Mouse (Mus musculus) MEL (cell line): Measurements from ENCODE around the gene Cnot4. TPM values are rescaled to one million over a fixed set of nuclear protein-coding genes. Genes with fewer than 3 reads are reported as not detected.

ENCODE experiments used
- DNase-seq: peaks from one replicate; pipeline ENCODE4 v3.0.0; 2011; ENCODE audit warnings: low read depth, low spot score
- H3K27ac ChIP-seq: 2 replicates; pipeline ENCODE4 v1.5.1; 2012; ENCODE audit warnings: low read depth, mild to moderate bottlenecking, control low read depth, low read length, moderate library complexity; ENCODE audit not compliant: control insufficient read depth
- H3K27me3 ChIP-seq, 2 experiments: fragments of 150-350 bp in 1 of 2; sonication (generic) in 1 of 2; 2 replicates each; pipeline ENCODE4 v1.6.1; 2012; ENCODE audit warnings: low read length in 2 of 2, mild to moderate bottlenecking in 2 of 2, improper control_type of control experiment in 1 of 2, moderate library complexity in 1 of 2; ENCODE audit not compliant: insufficient read depth in 2 of 2, control insufficient read depth in 1 of 2
- H3K36me3 ChIP-seq, 2 experiments: 2 replicates each; pipeline ENCODE4 v1.6.1; 2012 to 2014; ENCODE audit warnings: low read length in 2 of 2, improper control_type of control experiment in 1 of 2, inconsistent platforms in 1 of 2, mild to moderate bottlenecking in 1 of 2; ENCODE audit not compliant: insufficient read depth in 2 of 2, control insufficient read depth in 1 of 2
- H3K4me1 ChIP-seq, 2 experiments: fragments of 150-350 bp in 1 of 2; sonication (generic) in 1 of 2; 2 replicates each; pipeline ENCODE4 v1.6.1; 2012; ENCODE audit warnings: low read length in 2 of 2, improper control_type of control experiment in 1 of 2, mild to moderate bottlenecking in 1 of 2; ENCODE audit not compliant: insufficient read depth in 2 of 2, control insufficient read depth in 1 of 2
- H3K4me3 ChIP-seq, 2 experiments: fragments of 150-350 bp in 1 of 2; sonication (generic) in 1 of 2; 2 replicates each; pipeline ENCODE4 v1.5.1; 2012; ENCODE audit warnings: low read depth in 2 of 2, low read length in 2 of 2, mild to moderate bottlenecking in 2 of 2, moderate library complexity in 2 of 2, control low read depth in 1 of 2, improper control_type of control experiment in 1 of 2; ENCODE audit not compliant: control insufficient read depth in 1 of 2, insufficient read depth in 1 of 2
- H3K79me2 ChIP-seq: 2 replicates; pipeline ENCODE4 v1.6.1; 2012; ENCODE audit warnings: mild to moderate bottlenecking, low read length, moderate library complexity; ENCODE audit not compliant: control insufficient read depth, poor library complexity, insufficient read depth
- H3K9ac ChIP-seq: 2 replicates; pipeline ENCODE4 v1.6.1; 2012; ENCODE audit warnings: low read depth, mild to moderate bottlenecking, control low read depth, low read length, moderate library complexity; ENCODE audit not compliant: control insufficient read depth, poor library complexity, severe bottlenecking
- H3K9me3 ChIP-seq: fragments of 150-350 bp; sonication (generic); replicated peaks from 2 replicates; pipeline ENCODE4 v1.6.1; 2012; ENCODE audit warnings: mild to moderate bottlenecking, low read length, improper control_type of control experiment, moderate library complexity; ENCODE audit not compliant: insufficient read depth
- CHD1 ChIP-seq: IDR thresholded peaks from 2 replicates; pipeline ENCODE4 v1.6.1; 2012; ENCODE audit warnings: low read depth, mild to moderate bottlenecking, inconsistent platforms, low read length, improper control_type of control experiment
- ELF1 ChIP-seq: IDR thresholded peaks from 2 replicates; pipeline ENCODE4 v1.6.1; 2014; ENCODE audit warnings: low read depth, mild to moderate bottlenecking, inconsistent platforms, low read length, improper control_type of control experiment, moderate library complexity
- EP300 ChIP-seq, 2 experiments: IDR thresholded peaks; 2 replicates each; pipeline ENCODE4 v1.6.1; 2011; ENCODE audit warnings: improper control_type of control experiment in 2 of 2, low read length in 2 of 2, low read depth in 1 of 2, mild to moderate bottlenecking in 1 of 2
- ETS1 ChIP-seq: IDR thresholded peaks from 2 replicates; pipeline ENCODE4 v1.6.1; 2012; ENCODE audit warnings: low read depth, mild to moderate bottlenecking, inconsistent platforms, low read length, improper control_type of control experiment, moderate library complexity
- GATA1 ChIP-seq: IDR thresholded peaks from 2 replicates; pipeline ENCODE4 v1.6.1; 2011; ENCODE audit warnings: low read depth, low read length, improper control_type of control experiment
- KAT2A ChIP-seq: conservative IDR thresholded peaks from 2 replicates; pipeline ENCODE4 v1.6.1; 2012; ENCODE audit warnings: low read depth, low read length, improper control_type of control experiment, inconsistent platforms
- MAFK ChIP-seq: IDR thresholded peaks from 2 replicates; pipeline ENCODE4 v1.6.1; 2011; ENCODE audit warnings: low read depth, mild to moderate bottlenecking, low read length, improper control_type of control experiment, borderline replicate concordance
- MAZ ChIP-seq: IDR thresholded peaks from 2 replicates; pipeline ENCODE4 v1.6.1; 2012; ENCODE audit warnings: low read depth, mild to moderate bottlenecking, inconsistent platforms, low read length, improper control_type of control experiment
- NRF1 ChIP-seq: IDR thresholded peaks from 2 replicates; pipeline ENCODE4 v1.6.1; 2014; ENCODE audit warnings: low read depth, mild to moderate bottlenecking, inconsistent platforms, low read length, improper control_type of control experiment, moderate library complexity; ENCODE audit not compliant: poor library complexity, insufficient read depth, severe bottlenecking
- POLR2A ChIP-seq, 2 experiments: IDR thresholded peaks; 2 replicates each; pipeline ENCODE4 v1.6.1; 2011 to 2012; ENCODE audit warnings: low read length in 2 of 2, mild to moderate bottlenecking in 2 of 2, control low read depth in 1 of 2, improper control_type of control experiment in 1 of 2, low read depth in 1 of 2, moderate library complexity in 1 of 2; ENCODE audit not compliant: control insufficient read depth in 1 of 2, insufficient read depth in 1 of 2, poor library complexity in 1 of 2
- RAD21 ChIP-seq: IDR thresholded peaks from 2 replicates; pipeline ENCODE4 v1.6.1; 2011; ENCODE audit warnings: mild to moderate bottlenecking, low read depth, low read length, improper control_type of control experiment
- TAL1 ChIP-seq: IDR thresholded peaks from 2 replicates; pipeline ENCODE4 v1.6.1; 2012; ENCODE audit warnings: mild to moderate bottlenecking, inconsistent platforms, low read length, moderate library complexity, mixed read lengths
- TCF12 ChIP-seq: IDR thresholded peaks from 2 replicates; pipeline ENCODE4 v1.6.1; 2014; ENCODE audit warnings: low read depth, mild to moderate bottlenecking, inconsistent platforms, low read length, improper control_type of control experiment, moderate library complexity
- USF2 ChIP-seq, 2 experiments: IDR thresholded peaks; 2 replicates each; pipeline ENCODE4 v1.6.1; 2011 to 2012; ENCODE audit warnings: improper control_type of control experiment in 2 of 2, low read length in 2 of 2, borderline replicate concordance in 1 of 2, inconsistent platforms in 1 of 2, low read depth in 1 of 2, mild to moderate bottlenecking in 1 of 2; ENCODE audit not compliant: insufficient read depth in 1 of 2
- ZC3H11A ChIP-seq: IDR thresholded peaks from 2 replicates; pipeline ENCODE4 v1.6.1; 2012; ENCODE audit warnings: low read depth, mild to moderate bottlenecking, inconsistent platforms, low read length, improper control_type of control experiment
- ZKSCAN1 ChIP-seq: IDR thresholded peaks from 2 replicates; pipeline ENCODE4 v1.6.1; 2012; ENCODE audit warnings: low read depth, mild to moderate bottlenecking, inconsistent platforms, low read length, improper control_type of control experiment, moderate library complexity
- ZNF384 ChIP-seq: IDR thresholded peaks from 2 replicates; pipeline ENCODE4 v1.6.1; 2012; ENCODE audit warnings: low read depth, mild to moderate bottlenecking, inconsistent platforms, low read length, improper control_type of control experiment
- polyA plus RNA-seq, 2 experiments: library from polyadenylated mRNA; stranded (reverse) in 1 of 2; unstranded in 1 of 2; fragments of >175 nt in 1 of 2; fragments of >200 nt in 1 of 2; gene quantifications; 2 replicates each; pipeline versions ENCODE4 v1.2.1 to v1.2.4; 2012; ENCODE audit warnings: low replicate concordance in 2 of 2, low read depth in 1 of 2; ENCODE audit not compliant: insufficient read length in 2 of 2, insufficient read depth in 1 of 2, missing spikeins in 1 of 2
- total RNA-seq: library from RNA; depleted of rRNA; stranded (reverse); fragments of 300-350 nt; gene quantifications from 2 replicates; pipeline ENCODE4 v1.2.3, GENCODE M21; 2012

Gene Cnot4
- total and polyA plus RNA-seq, 3 experiments, result 6.2 to 41.9 (median 13.6) TPM

DNA sequence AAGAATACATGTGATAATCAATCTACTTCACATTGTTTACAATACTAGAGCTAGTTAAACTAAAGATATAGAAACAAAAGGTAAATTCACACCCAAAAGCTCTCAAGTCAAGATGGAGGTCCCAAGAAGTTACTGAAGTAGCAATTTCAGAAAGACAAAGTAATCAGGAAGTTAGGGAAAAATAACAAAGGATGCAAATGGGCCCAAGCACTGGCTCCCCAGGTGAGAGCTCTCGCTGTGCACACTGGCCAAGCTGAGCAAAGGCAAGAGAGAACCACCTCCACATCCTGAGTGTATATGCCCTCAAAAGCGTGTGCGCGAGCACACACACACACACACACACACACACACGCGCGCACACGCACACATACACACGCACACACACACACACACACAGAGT is 58.4 kb downstream of the Cnot4 start:
- Histone ChIP-seq H3K27me3 (no peaks in the 10 kb centered on the region), H3K36me3 (peaks cover 0 to 43% of the 10 kb centered on the region in 2 experiments; a peak in 2 of 4 replicates), H3K4me3 (no peak overlapping the region), H3K27ac (no peak overlapping the region), H3K9me3 (no peaks in the 10 kb centered on the region), H3K9ac (no peak overlapping the region), H3K4me1 (no peaks in the 10 kb centered on the region), H3K79me2 (no peaks in the 10 kb centered on the region)
- TF ChIP-seq TAL1 (no peak), GATA1 (no peak), MAFK (no peak), USF2 (IDR thresholded peaks at IDR 0.05; ENCODE audit: borderline replicate concordance in 1 of 2, insufficient read depth in 1 of 2, low read depth in 1 of 2, low read length in 2 of 2) (no peak), ZKSCAN1 (no peak), RAD21 (no peak), CHD1 (no peak), KAT2A (no peak), ZNF384 (no peak), ETS1 (no peak), EP300 (IDR thresholded peaks at IDR 0.05; ENCODE audit: low read depth in 1 of 2, low read length in 2 of 2) (no peak), ZC3H11A (no peak), NRF1 (no peak)
- DNase-seq, result no peak

DNA sequence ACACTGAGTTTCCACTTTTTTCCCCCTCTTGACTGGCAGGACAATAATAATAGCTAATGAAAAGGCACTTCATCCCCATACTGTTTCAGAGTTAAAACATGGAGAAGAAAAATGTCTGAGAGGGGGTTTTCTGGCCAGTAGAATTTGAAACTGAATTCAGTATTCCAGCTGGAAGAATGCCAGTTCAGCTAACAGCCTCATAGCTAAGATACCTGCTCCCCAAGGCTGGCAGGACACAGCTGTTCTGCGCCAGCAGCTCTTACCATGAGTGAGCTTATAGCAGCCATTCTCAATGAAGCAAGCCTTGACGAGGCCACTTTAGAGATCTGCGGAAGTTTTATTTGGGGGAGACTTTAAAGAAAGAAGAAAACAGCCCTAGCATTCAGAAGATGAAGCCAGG is 62.3 kb downstream of the Cnot4 start:
- no peaks in the 10 kb centered on the region for H3K9me3 ChIP-seq
- no peak for DNase-seq
- H3K27me3 ChIP-seq, result no peaks in the 10 kb centered on the region
- H3K27ac ChIP-seq, result no peak overlapping the region
- TF ChIP-seq TCF12, result no peak
- TF ChIP-seq ELF1, result no peak
- no peak for TF ChIP-seq MAZ
- no peak for TF ChIP-seq ZC3H11A
- no peak for TF ChIP-seq TAL1
- no peak for TF ChIP-seq POLR2A (IDR thresholded peaks at IDR 0.05; ENCODE audit: control insufficient read depth in 1 of 2, insufficient read depth in 1 of 2, low read depth in 1 of 2, low read length in 2 of 2, poor library complexity in 1 of 2)
- no peak overlapping the region for H3K4me3 ChIP-seq
- no peaks in the 10 kb centered on the region for H3K79me2 ChIP-seq
- no peak overlapping the region for H3K9ac ChIP-seq
- peaks cover 0 to 30% of the 10 kb centered on the region in 2 experiments; a peak in 2 of 4 replicates for H3K36me3 ChIP-seq
- no peaks in the 10 kb centered on the region for H3K4me1 ChIP-seq
